Mouse (Mus musculus) liver, embryonic 15.5 days (tissue): ENCODE measurements around the gene Krt1. TPM values are rescaled to one million over a fixed set of nuclear protein-coding genes. Genes with fewer than 3 reads are reported as not detected.

Source experiments
- ATAC-seq: fragments of 200-750 bp; cut with Nextera tagmentation; 2 replicates; pipeline ENCODE4 v1.8.0; 2017; ENCODE audit warnings: moderate number of reproducible peaks, mild to moderate bottlenecking, moderate library complexity; ENCODE audit not compliant: insufficient read depth
- H3K27ac ChIP-seq: fragments of 300-500 bp; sonication (generic); replicated peaks from 2 replicates; pipeline ENCODE4 v1.5.1; 2015; ENCODE audit warnings: mild to moderate bottlenecking, inconsistent platforms
- H3K27me3 ChIP-seq: fragments of 300-500 bp; sonication (generic); 2 replicates; pipeline ENCODE4 v1.6.1; 2015; ENCODE audit warnings: mild to moderate bottlenecking, inconsistent platforms
- H3K36me3 ChIP-seq: fragments of 300-500 bp; sonication (generic); replicated peaks from 2 replicates; pipeline ENCODE4 v1.6.1; 2015; ENCODE audit warnings: moderate library complexity, mild to moderate bottlenecking, inconsistent platforms
- H3K4me1 ChIP-seq: fragments of 300-500 bp; sonication (generic); replicated peaks from 2 replicates; pipeline ENCODE4 v1.6.1; 2015; ENCODE audit warnings: inconsistent platforms
- H3K4me2 ChIP-seq: fragments of 300-500 bp; sonication (generic); 2 replicates; pipeline ENCODE4 v1.6.1; 2015; ENCODE audit warnings: moderate library complexity, mild to moderate bottlenecking, inconsistent platforms
- H3K4me3 ChIP-seq: fragments of 300-500 bp; sonication (generic); replicated peaks from 2 replicates; pipeline ENCODE4 v1.5.1; 2015; ENCODE audit warnings: mild to moderate bottlenecking, inconsistent platforms
- H3K9ac ChIP-seq: fragments of 300-500 bp; sonication (generic); 2 replicates; pipeline ENCODE4 v1.6.1; 2015; ENCODE audit warnings: moderate library complexity, mild to moderate bottlenecking, inconsistent platforms
- H3K9me3 ChIP-seq: fragments of 300-500 bp; sonication (generic); replicated peaks from 2 replicates; pipeline ENCODE4 v1.6.1; 2016; ENCODE audit warnings: inconsistent platforms
- WGBS: fragments of 180-500 bp; shearing (Covaris S2); methylation state at CpG from one replicate; pipeline ENCODE4 v1.1.7; 2015; ENCODE audit warnings: mixed read lengths; ENCODE audit not compliant: insufficient replicate concordance; 5-methylcytosine and 5-hydroxymethylcytosine counted together
- polyA plus RNA-seq: library from polyadenylated mRNA; unstranded; fragments of >200 nt; fragmentation: Nextera tagmentation; extraction: Ambion mirVana; gene quantifications from 2 replicates; pipeline ENCODE4 v1.2.1, GENCODE M21; 2015

Krt1 gene
- polyA plus RNA-seq, 1 experiment from 2014 or later = 0.08 TPM

DNA sequence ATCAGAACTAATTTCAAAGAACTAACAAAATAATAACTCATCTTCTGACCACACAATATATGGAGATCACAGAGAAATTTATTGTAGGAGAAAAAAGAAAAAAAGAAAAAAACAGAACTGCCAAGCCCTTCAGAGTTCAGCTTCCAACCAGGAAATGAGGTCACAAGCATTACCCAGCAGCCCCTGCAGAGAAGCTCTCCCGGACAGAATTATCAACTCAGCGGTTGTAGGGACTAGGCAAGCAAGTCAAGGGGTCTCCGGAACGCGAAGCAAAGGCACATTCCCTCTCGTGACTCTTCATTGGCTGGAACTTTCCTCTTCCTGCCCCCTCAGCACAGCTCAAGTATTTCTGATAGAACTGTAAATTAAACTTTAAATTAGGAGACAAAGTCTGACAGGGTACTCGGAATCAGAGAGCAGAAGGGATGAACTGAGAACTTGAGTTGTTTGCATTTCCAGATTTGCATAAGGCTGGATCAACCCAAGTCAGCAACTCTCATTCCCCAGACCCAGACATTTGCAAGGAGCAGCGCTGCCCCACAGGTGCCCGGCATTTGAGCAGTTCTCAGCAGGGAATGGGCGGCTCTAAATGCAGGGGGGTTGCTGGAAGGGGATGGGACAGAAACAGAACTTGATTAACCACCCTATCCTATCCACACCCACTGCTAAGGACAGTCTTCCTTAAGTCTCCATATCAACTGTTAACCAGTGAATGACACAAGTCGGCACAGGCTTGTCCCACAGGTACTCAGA, 8.3 kb upstream of the Krt1 start:
- Histone ChIP-seq H3K9ac (no peak overlapping the region), H3K4me3 (no peak overlapping the region), H3K27me3 (peaks cover 76% of the 10 kb centered on the region), H3K36me3 (no peaks in the 10 kb centered on the region), H3K9me3 (no peaks in the 10 kb centered on the region), H3K4me1 (no peaks in the 10 kb centered on the region), H3K4me2 (no peak overlapping the region), H3K27ac (no peak overlapping the region)
- no peak for ATAC-seq
- WGBS = 8% methylated on average over 11 of the region's 11 CpGs

DNA sequence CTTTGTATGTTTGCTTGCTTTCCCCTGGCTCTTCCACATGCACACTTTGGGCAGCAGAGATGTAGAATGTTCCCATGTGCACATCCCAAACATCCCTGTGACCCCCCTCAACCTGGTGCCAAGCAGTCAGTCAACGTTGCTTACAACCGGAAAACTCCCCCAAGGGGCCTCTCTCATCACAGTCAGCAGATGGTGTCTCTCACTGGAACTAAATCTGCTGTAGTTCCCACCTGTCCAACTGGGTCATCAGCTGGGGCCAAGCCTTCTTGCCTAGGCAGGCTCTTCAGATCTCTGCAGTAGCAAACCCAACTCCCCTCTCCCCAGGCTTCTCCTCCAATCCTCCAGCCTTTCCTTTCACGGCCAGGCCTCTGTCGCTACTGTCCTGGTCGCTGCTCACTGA, 6.1 kb upstream of the Krt1 start:
- Histone ChIP-seq H3K27me3 (peaks cover 85% of the 10 kb centered on the region), H3K36me3 (no peaks in the 10 kb centered on the region), H3K27ac (no peak overlapping the region), H3K4me1 (no peaks in the 10 kb centered on the region), H3K4me3 (no peak overlapping the region), H3K4me2 (no peak overlapping the region), H3K9me3 (no peaks in the 10 kb centered on the region), H3K9ac (no peak overlapping the region)
- ATAC-seq = no peak
- 29% methylated on average over 5 of the region's 5 CpGs for WGBS

DNA sequence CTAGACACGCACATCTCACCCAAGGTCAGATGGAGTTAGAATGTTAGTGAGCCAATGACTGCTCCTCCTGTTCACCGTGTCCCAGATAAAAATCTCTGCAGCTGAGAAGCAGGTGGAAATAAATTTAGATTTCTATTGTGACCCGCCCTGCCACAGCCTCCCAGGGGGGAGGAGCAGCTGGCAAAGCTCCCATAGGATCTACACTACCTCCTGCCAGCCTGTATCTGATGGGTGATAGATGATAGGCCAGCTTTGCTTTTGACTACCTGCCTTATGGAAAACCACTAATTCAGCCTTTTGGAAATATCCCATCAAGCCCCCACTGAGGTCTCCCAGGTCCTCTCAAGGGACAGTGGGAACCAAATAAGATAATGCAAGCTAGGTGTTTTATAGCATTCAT, 5.1 kb upstream of the Krt1 start:
- 44% methylated on average over 3 of the region's 3 CpGs for WGBS
- Histone ChIP-seq H3K27me3 (peaks cover 80% of the 10 kb centered on the region), H3K4me2 (no peak overlapping the region), H3K4me3 (no peak overlapping the region), H3K27ac (no peak overlapping the region), H3K9ac (no peak overlapping the region), H3K36me3 (no peaks in the 10 kb centered on the region), H3K9me3 (no peaks in the 10 kb centered on the region), H3K4me1 (no peaks in the 10 kb centered on the region)
- no peak for ATAC-seq

DNA sequence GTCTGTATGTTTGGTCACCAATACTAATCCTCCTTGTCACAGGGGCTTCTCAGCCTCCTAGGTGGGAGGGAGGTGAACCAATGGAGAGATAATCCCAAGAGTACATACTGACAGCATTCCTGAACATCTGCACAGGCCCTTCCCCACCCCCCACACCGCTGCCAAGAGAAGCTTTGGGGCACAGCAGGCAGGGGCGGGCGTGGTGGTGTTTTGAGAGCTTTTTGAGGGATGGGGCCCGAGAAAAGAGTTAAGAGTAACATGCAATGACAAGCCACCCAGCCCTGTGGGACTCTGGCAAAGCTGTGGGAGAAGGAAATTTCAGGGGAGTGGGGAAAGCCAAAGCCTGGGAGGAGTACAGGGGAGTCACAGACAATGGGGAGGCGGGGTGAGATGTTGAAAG, 3.7 kb upstream of the Krt1 start:
- Histone ChIP-seq H3K4me3 (no peak overlapping the region), H3K4me2 (no peak overlapping the region), H3K9ac (no peak overlapping the region), H3K27me3 (peaks cover 70% of the 10 kb centered on the region), H3K27ac (no peak overlapping the region), H3K4me1 (no peaks in the 10 kb centered on the region), H3K9me3 (no peaks in the 10 kb centered on the region), H3K36me3 (no peaks in the 10 kb centered on the region)
- WGBS = 12% methylated on average over 5 of the region's 5 CpGs
- no peak for ATAC-seq

DNA sequence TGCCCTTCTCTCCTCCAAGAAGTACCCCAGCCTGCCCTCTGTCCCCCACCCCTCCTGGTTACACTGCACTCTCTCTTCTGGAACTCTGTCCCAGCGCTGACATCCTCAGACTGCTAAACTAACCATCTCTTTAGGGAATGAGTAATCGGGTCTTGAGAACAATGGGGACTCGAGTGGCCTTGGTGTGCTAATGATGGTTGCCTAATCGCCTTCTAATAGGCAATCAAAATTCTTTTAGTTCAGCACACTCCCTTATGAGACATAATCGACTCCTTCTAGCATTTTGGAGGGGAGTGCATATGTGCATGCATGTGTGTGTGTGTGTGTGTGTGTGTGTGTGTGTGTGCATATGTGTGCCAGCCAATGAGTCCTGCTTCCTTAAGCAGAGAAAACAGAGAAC, 2.0 kb upstream of the Krt1 start:
- H3K27ac ChIP-seq = no peak overlapping the region
- H3K9me3 ChIP-seq = no peaks in the 10 kb centered on the region
- H3K9ac ChIP-seq = no peak overlapping the region
- H3K4me1 ChIP-seq = no peaks in the 10 kb centered on the region
- peaks cover 64% of the 10 kb centered on the region for H3K27me3 ChIP-seq
- no peak overlapping the region for H3K4me3 ChIP-seq
- 27% methylated on average over 5 of the region's 5 CpGs for WGBS
- no peaks in the 10 kb centered on the region for H3K36me3 ChIP-seq
- H3K4me2 ChIP-seq = no peak overlapping the region
- ATAC-seq = no peak

DNA sequence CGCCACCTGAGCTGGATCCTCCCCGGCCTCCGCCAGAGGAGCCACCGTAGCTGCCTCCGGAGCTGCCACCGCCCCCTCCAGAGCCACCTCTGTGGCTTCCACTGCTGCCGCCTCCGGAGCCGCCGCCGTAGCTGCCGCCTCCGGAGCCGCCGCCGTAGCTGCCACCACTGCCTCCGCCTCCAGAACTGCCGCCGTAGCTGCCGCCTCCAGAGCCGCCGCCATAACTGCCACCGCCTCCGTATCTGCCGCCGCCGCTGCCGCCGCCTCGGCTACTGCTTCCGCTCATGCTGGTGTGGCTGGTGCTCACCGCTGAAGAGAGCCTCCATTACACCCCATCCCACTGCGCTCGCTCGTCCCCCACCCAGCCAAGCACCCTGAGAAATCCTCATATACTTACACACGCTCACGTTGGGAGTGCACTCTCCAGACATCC, 4.6 kb downstream of the Krt1 start:
- H3K9ac ChIP-seq = no peak overlapping the region

DNA sequence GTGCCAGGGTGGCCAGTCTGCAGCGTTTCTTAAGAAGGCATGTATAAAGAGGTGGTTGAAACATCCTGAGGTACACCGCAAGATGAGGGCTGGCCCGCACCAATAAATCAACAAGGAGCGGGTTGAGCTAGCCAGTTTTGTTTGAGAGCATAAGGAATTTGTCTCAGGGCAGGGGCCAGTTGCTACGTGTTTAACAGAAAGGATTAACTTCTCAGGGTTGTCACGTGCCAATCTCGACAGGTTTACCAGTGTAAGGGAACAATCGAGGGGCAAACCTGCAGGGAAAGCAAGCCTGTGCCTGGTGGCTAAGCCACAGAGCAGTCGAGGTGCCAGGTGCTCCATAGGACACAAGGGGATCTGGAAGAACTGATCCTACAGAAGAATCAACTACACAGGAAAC, 7.4 kb downstream of the Krt1 start:
- no peaks in the 10 kb centered on the region for H3K4me1 ChIP-seq
- 46% methylated on average over 9 of the region's 9 CpGs for WGBS
- H3K4me2 ChIP-seq = no peak overlapping the region
- no peak for ATAC-seq
- no peak overlapping the region for H3K4me3 ChIP-seq
- H3K27ac ChIP-seq = no peak overlapping the region
- H3K9ac ChIP-seq = no peak overlapping the region
- H3K9me3 ChIP-seq = no peaks in the 10 kb centered on the region
- H3K36me3 ChIP-seq = no peaks in the 10 kb centered on the region
- H3K27me3 ChIP-seq = peaks cover 60% of the 10 kb centered on the region

More for the DNA sequence above, 4.6 kb downstream of the Krt1 start:
- no peaks in the 10 kb centered on the region for H3K36me3 ChIP-seq
- no peak for ATAC-seq
- peaks cover 59% of the 10 kb centered on the region for H3K27me3 ChIP-seq
- 1% methylated on average over 37 of the region's 37 CpGs for WGBS
- no peaks in the 10 kb centered on the region for H3K9me3 ChIP-seq
- no peak overlapping the region for H3K27ac ChIP-seq
- H3K4me3 ChIP-seq = peak overlapping the region; percentile 18; the same call in 1 of the 2 replicates
- H3K4me2 ChIP-seq = peak overlapping the region; percentile 54
- H3K4me1 ChIP-seq = no peaks in the 10 kb centered on the region

DNA sequence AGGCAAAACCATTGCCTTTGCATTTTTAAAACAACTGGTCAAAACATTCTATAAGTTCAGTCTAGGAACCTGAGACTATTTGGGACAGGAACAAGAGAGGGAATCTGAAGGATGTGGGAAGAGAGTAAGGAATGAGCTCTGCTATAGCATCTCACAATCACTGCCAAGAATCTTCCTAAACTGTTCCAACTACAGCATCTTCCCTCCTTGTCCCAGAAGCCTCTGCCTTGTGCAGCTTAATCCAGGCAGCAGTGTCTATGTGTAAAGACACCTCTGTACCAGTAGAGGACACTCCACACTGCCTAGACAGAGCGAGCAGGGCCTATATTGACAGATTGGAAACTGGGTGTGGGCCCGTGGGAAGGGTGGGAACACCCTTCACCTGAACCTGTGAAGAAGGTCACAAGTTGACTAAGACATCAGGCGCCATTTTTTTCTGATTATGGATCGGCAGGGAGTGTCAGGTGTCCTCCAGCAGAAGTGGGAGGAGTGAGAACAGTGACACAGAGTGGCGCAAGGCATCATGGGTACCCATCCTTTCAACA, 15.7 kb downstream of the Krt1 start:
- Histone ChIP-seq H3K4me1 (no peaks in the 10 kb centered on the region), H3K4me2 (no peak overlapping the region), H3K9me3 (no peaks in the 10 kb centered on the region), H3K27ac (no peak overlapping the region), H3K36me3 (no peaks in the 10 kb centered on the region), H3K27me3 (peaks cover 15% of the 10 kb centered on the region; the same call in 1 of the 2 replicates), H3K9ac (no peak overlapping the region), H3K4me3 (no peak overlapping the region)
- WGBS = 45% methylated on average over 5 of the region's 5 CpGs
- no peak for ATAC-seq

DNA sequence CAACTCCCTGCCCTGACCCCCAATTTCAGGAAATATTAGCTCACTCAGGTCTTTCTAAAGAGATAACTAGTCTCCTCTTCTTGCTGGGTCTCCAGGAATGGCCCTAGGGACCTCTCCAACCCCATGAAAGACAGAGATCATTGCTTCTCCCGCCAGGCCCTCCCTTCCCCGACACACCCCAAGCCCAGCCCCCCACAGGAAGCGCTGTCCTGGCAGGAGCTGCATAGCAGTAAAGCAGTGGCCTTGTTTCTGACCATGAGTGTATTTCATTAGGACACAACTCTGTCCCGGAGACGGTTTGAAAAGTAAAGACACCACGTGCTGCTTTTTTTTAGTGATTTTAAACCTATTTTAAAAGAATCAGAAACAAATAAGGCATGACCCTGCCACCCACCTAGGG, 17.5 kb downstream of the Krt1 start:
- no peak for ATAC-seq
- 31% methylated on average over 6 of the region's 6 CpGs for WGBS
- H3K36me3 ChIP-seq = no peaks in the 10 kb centered on the region
- no peak overlapping the region for H3K4me3 ChIP-seq
- H3K9ac ChIP-seq = no peak overlapping the region
- peaks cover 4% of the 10 kb centered on the region; the same call in 1 of the 2 replicates for H3K27me3 ChIP-seq
- H3K4me2 ChIP-seq = no peak overlapping the region
- H3K27ac ChIP-seq = no peak overlapping the region
- no peaks in the 10 kb centered on the region for H3K4me1 ChIP-seq
- H3K9me3 ChIP-seq = no peaks in the 10 kb centered on the region

DNA sequence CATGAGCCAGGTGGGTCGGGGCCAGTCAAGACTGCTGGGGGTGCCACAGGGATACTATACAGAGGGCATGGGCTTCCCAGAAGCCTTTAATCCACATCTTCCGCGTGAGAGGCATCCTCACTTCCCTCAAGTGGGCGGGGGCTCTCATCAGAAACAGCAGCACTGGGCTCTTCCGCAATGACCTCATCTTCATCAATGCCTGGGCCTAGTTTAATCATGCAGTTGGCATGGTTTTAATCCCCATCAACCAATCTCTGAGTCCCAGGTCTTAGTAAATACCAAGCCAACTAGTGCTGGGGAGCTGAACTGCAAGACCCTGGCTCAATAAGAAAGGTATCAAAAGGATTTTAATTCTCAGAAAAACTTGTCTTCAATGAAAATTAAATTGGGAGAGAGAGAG, 21.2 kb downstream of the Krt1 start:
- Histone ChIP-seq H3K4me2 (no peak overlapping the region), H3K4me1 (no peaks in the 10 kb centered on the region), H3K27ac (no peak overlapping the region), H3K9ac (no peak overlapping the region), H3K36me3 (no peaks in the 10 kb centered on the region), H3K27me3 (no peaks in the 10 kb centered on the region), H3K9me3 (no peaks in the 10 kb centered on the region), H3K4me3 (no peak overlapping the region)
- WGBS = 52% methylated on average over 5 of the region's 5 CpGs
- no peak for ATAC-seq

DNA sequence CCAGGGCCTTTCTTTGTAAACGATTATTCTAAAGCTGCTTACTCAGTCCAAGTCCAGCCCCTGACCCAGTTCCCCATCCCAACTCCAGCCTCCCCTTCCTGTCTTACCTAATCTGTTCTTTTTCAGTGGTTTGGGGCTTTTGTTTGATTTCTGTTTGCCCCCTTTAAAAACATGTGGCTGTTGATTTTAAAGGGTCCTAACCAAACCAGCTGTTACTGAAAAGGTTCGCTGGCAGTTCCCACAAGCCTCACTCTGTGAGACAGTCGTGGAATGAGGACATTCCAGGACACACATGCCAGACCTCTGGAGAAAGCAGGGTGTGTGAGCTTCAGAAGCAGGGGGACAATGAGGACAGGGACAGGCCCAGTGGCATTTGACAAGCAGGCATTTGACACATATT, 28.8 kb downstream of the Krt1 start:
- ATAC-seq = no peak
- 19% methylated on average over 3 of the region's 3 CpGs for WGBS
- no peak overlapping the region for H3K4me3 ChIP-seq
- no peaks in the 10 kb centered on the region for H3K4me1 ChIP-seq
- no peak overlapping the region for H3K27ac ChIP-seq
- H3K9ac ChIP-seq = no peak overlapping the region
- H3K36me3 ChIP-seq = no peaks in the 10 kb centered on the region
- no peak overlapping the region for H3K4me2 ChIP-seq
- H3K9me3 ChIP-seq = no peaks in the 10 kb centered on the region
- peaks cover 8% of the 10 kb centered on the region for H3K27me3 ChIP-seq

DNA sequence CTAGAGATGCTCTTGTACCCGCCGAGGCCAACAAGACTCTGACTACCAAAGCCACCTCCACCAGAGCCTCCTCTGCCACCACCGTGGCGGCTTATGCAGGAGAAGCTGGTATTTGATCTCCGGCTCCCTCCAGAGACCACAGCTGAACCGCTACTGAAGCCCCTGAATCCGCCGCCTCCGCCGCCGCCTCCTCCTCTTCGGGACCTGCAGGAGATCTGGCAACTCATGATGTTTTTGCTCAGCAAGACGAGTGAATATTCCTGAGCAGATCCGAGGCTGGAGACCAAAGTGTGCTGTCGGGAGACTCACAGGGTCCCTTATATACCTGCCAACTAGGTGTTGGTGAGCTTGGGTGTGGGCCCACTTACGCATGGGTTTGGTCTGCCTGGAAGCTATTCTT, 32.7 kb downstream of the Krt1 start, which contains the start of gene Krt2:
Gene Krt2, minus strand, starts transcription at position 295 of the 400 bp plus-strand sequence.
- no peak for ATAC-seq
- no peak within 1 kb of the TSS for H3K27ac ChIP-seq
- H3K36me3 ChIP-seq = no peaks in the 10 kb centered on the region
- H3K27me3 ChIP-seq = peaks cover 8% of the 10 kb centered on the region
- 67% methylated on average over 16 of the region's 16 CpGs for WGBS
- no peaks in the 10 kb centered on the region for H3K9me3 ChIP-seq
- no peak within 1 kb of the TSS for H3K4me2 ChIP-seq
- no peak within 1 kb of the TSS for H3K4me3 ChIP-seq
- H3K9ac ChIP-seq = no peak within 1 kb of the TSS
- H3K4me1 ChIP-seq = no peaks in the 10 kb centered on the region
